In genomic region chr2:25364761-25365090, GRCm38 (mm10) we compare ENCODE assay signal across 8 mouse cellular contexts. TPM values are rescaled to one million over a fixed set of nuclear protein-coding genes. Genes with fewer than 3 reads are reported as not detected.
DNase-seq lines count a peak whose midpoint lies in the region; ATAC-seq lines count a peak whose summit lies in the region.

No protein-coding gene starts in this region.

- peaks cover 7% of the 10 kb centered on the region; the same call in 1 of the 2 replicates for H3K27me3 ChIP-seq in kidney, embryonic 14.5 days (ENCODE audit: control insufficient read depth, insufficient read depth, low read length)
- peaks cover 62% of the 10 kb centered on the region for H3K27me3 ChIP-seq in hindbrain, embryonic 13.5 days
- peaks cover 52% of the 10 kb centered on the region for H3K27me3 ChIP-seq in midbrain, embryonic 13.5 days

- peaks cover 12% of the 10 kb centered on the region for H3K4me1 ChIP-seq in kidney, embryonic 14.5 days (ENCODE audit: control insufficient read depth, insufficient read depth, low read length)
- H3K4me1 ChIP-seq in brown adipose tissue, adult 24 weeks (ENCODE audit: control insufficient read depth, insufficient read depth, insufficient read length, low read length) = peaks cover 3% of the 10 kb centered on the region; the same call in 1 of the 2 replicates
- peaks cover 12% of the 10 kb centered on the region for H3K4me1 ChIP-seq in hindbrain, embryonic 13.5 days (replicated peaks)
- peaks cover 11% of the 10 kb centered on the region for H3K4me1 ChIP-seq in midbrain, embryonic 13.5 days (replicated peaks)

- H3K36me3 ChIP-seq in kidney, embryonic 14.5 days (ENCODE audit: control insufficient read depth, insufficient read depth, low read length) = no peaks in the 10 kb centered on the region
- H3K36me3 ChIP-seq in hindbrain, embryonic 13.5 days = no peaks in the 10 kb centered on the region
- no peaks in the 10 kb centered on the region for H3K36me3 ChIP-seq in midbrain, embryonic 13.5 days

- 26% methylated on average over 9 of the region's 9 CpGs for WGBS in kidney, embryonic 14.5 days
- 34% methylated on average over 9 of the region's 9 CpGs for WGBS in hindbrain, embryonic 13.5 days
- 32% methylated on average over 9 of the region's 9 CpGs for WGBS in midbrain, embryonic 13.5 days

- DNase-seq in kidney, postnatal 36 days = no peak
- no peak for DNase-seq in embryo, embryonic 11 days
- no peak for DNase-seq in urinary bladder, postnatal 10 days (ENCODE audit: low spot score)
- DNase-seq in right cerebral cortex, postnatal 36 days (ENCODE audit: low spot score in 2 of 2) = no peak

- no peak overlapping the region for H3K27ac ChIP-seq in kidney, embryonic 14.5 days (ENCODE audit: low read depth, low read length)
- peak overlapping the region; percentile 5; the same call in 1 of the 2 replicates for H3K27ac ChIP-seq in brown adipose tissue, adult 24 weeks (replicated peaks; ENCODE audit: low read depth, low read length)
- H3K27ac ChIP-seq in hindbrain, embryonic 13.5 days = no peak overlapping the region
- H3K27ac ChIP-seq in midbrain, embryonic 13.5 days = no peak overlapping the region

- peak overlapping the region; percentile 49 for H3K4me3 ChIP-seq in kidney, embryonic 14.5 days (ENCODE audit: low read length)
- H3K4me3 ChIP-seq in brown adipose tissue, adult 24 weeks (ENCODE audit: insufficient read depth, low read depth, low read length) = peak overlapping the region; percentile 93
- H3K4me3 ChIP-seq in hindbrain, embryonic 13.5 days = peak overlapping the region; percentile 50
- peak overlapping the region; percentile 54 for H3K4me3 ChIP-seq in midbrain, embryonic 13.5 days (replicated peaks)

- peak overlapping the region; percentile 52 for H3K9ac ChIP-seq in kidney, embryonic 14.5 days (ENCODE audit: low read depth, low read length)
- peak overlapping the region; percentile 78 for H3K9ac ChIP-seq in hindbrain, embryonic 13.5 days
- H3K9ac ChIP-seq in midbrain, embryonic 13.5 days (replicated peaks) = peak overlapping the region; percentile 67; the same call in 1 of the 2 replicates

- peak overlapping the region; percentile 87 for H3K4me2 ChIP-seq in kidney, embryonic 14.5 days (replicated peaks; ENCODE audit: low read depth, low read length)
- H3K4me2 ChIP-seq in hindbrain, embryonic 13.5 days = peak overlapping the region; percentile 87
- H3K4me2 ChIP-seq in midbrain, embryonic 13.5 days (replicated peaks) = peak overlapping the region; percentile 96

- H3K9me3 ChIP-seq in kidney, embryonic 14.5 days (ENCODE audit: control insufficient read depth, low read length) = no peaks in the 10 kb centered on the region
- no peaks in the 10 kb centered on the region for H3K9me3 ChIP-seq in hindbrain, embryonic 13.5 days
- no peaks in the 10 kb centered on the region for H3K9me3 ChIP-seq in midbrain, embryonic 13.5 days

- ATAC-seq in kidney, embryonic 14.5 days (ENCODE audit: low FRiP score, low TSS enrichment) = no peak
- ATAC-seq in hindbrain, embryonic 13.5 days (ENCODE audit: low FRiP score) = peak; percentile 33
- peak; percentile 45 for ATAC-seq in midbrain, embryonic 13.5 days

RNA-seq across cellular contexts. Expression of gene Uap1l1, which starts 0.8 kb away (rescaled TPM):
- 19.3 and 25.0 TPM in 2 replicates for polyA plus RNA-seq in kidney, embryonic 14.5 days (2014; fragmentation: Nextera tagmentation; extraction: Ambion mirVana)
- 6.1 and 9.1 TPM in 2 replicates for polyA plus RNA-seq in brown adipose tissue, adult 24 weeks (2012; ENCODE audit: insufficient read depth, insufficient read length, missing spikeins)
- polyA plus RNA-seq in hindbrain, embryonic 13.5 days (2015; fragmentation: Nextera tagmentation; extraction: Ambion mirVana) = 5.2 and 6.2 TPM in 2 replicates
- 3.9 and 4.4 TPM in 2 replicates for polyA plus RNA-seq in midbrain, embryonic 13.5 days (2015; fragmentation: Nextera tagmentation; extraction: Ambion mirVana)

RNA-seq across cellular contexts. Expression of gene Sapcd2, which starts 7.4 kb away (rescaled TPM):
- 45.1 and 47.2 TPM in 2 replicates for polyA plus RNA-seq in kidney, embryonic 14.5 days (2014; fragmentation: Nextera tagmentation; extraction: Ambion mirVana)
- not detected in 2 replicates for polyA plus RNA-seq in brown adipose tissue, adult 24 weeks (2012; ENCODE audit: insufficient read depth, insufficient read length, missing spikeins)
- polyA plus RNA-seq in hindbrain, embryonic 13.5 days (2015; fragmentation: Nextera tagmentation; extraction: Ambion mirVana) = 9.6 and 16.5 TPM in 2 replicates
- 23.1 and 25.5 TPM in 2 replicates for polyA plus RNA-seq in midbrain, embryonic 13.5 days (2015; fragmentation: Nextera tagmentation; extraction: Ambion mirVana)

RNA-seq across cellular contexts. Expression of gene Dpp7, which starts 8.6 kb away (rescaled TPM):
- polyA plus RNA-seq in kidney, embryonic 14.5 days (2014; fragmentation: Nextera tagmentation; extraction: Ambion mirVana) = 15.4 and 16.2 TPM in 2 replicates
- 11.1 and 15.0 TPM in 2 replicates for polyA plus RNA-seq in brown adipose tissue, adult 24 weeks (2012; ENCODE audit: insufficient read depth, insufficient read length, missing spikeins)
- polyA plus RNA-seq in hindbrain, embryonic 13.5 days (2015; fragmentation: Nextera tagmentation; extraction: Ambion mirVana) = 22.8 and 23.0 TPM in 2 replicates
- 19.9 and 23.7 TPM in 2 replicates for polyA plus RNA-seq in midbrain, embryonic 13.5 days (2015; fragmentation: Nextera tagmentation; extraction: Ambion mirVana)

RNA-seq across cellular contexts. Expression of gene Entpd2, which starts 30.9 kb away (rescaled TPM):
- 2.0 and 2.7 TPM in 2 replicates for polyA plus RNA-seq in kidney, embryonic 14.5 days (2014; fragmentation: Nextera tagmentation; extraction: Ambion mirVana)
- polyA plus RNA-seq in brown adipose tissue, adult 24 weeks (2012; ENCODE audit: insufficient read depth, insufficient read length, missing spikeins) = 11.3 and 18.4 TPM in 2 replicates
- polyA plus RNA-seq in hindbrain, embryonic 13.5 days (2015; fragmentation: Nextera tagmentation; extraction: Ambion mirVana) = 2.6 and 3.6 TPM in 2 replicates
- polyA plus RNA-seq in midbrain, embryonic 13.5 days (2015; fragmentation: Nextera tagmentation; extraction: Ambion mirVana) = 0.62 and 1.0 TPM in 2 replicates

RNA-seq across cellular contexts. Expression of gene Man1b1, which starts 32.6 kb away (rescaled TPM):
- polyA plus RNA-seq in kidney, embryonic 14.5 days (2014; fragmentation: Nextera tagmentation; extraction: Ambion mirVana) = 89.9 and 106 TPM in 2 replicates
- polyA plus RNA-seq in brown adipose tissue, adult 24 weeks (2012; ENCODE audit: insufficient read depth, insufficient read length, missing spikeins) = 11.3 and 16.0 TPM in 2 replicates
- 50.0 and 59.8 TPM in 2 replicates for polyA plus RNA-seq in hindbrain, embryonic 13.5 days (2015; fragmentation: Nextera tagmentation; extraction: Ambion mirVana)
- polyA plus RNA-seq in midbrain, embryonic 13.5 days (2015; fragmentation: Nextera tagmentation; extraction: Ambion mirVana) = 60.0 and 66.4 TPM in 2 replicates

Comparison
In these comparisons a context has a peak if more than half of its experiments do, and no peak if none do; other contexts are left out.
1. RNA of gene Sapcd2, which starts 7.4 kb away (polyA plus RNA-seq): 45.1 to 47.2 TPM in kidney, embryonic 14.5 days, 23.1 to 25.5 TPM in midbrain, embryonic 13.5 days and 9.6 to 16.5 TPM in hindbrain, embryonic 13.5 days; not detected in brown adipose tissue, adult 24 weeks; every median in the first group is over 10 times any median in the second.
2. Peak in every context shown above with its lines, with median percentiles within 50 percentile points of each other: H3K4me2 ChIP-seq, H3K4me3 ChIP-seq and H3K9ac ChIP-seq.